Mouse (Mus musculus) adrenal gland, postnatal 10 days (tissue): Measurements from ENCODE around the gene Catsper1. TPM values are rescaled to one million over a fixed set of nuclear protein-coding genes. Genes with fewer than 3 reads are reported as not detected.
A peak's percentile ranks its signal among the peaks of the same experiment; 100 is the strongest.
"Not testable (repeated sequence)": the region's sequence is repeated elsewhere in the genome, so short reads cannot be mapped to it uniquely, and the experiment has no call there.

Experiments
- DNase-seq: peaks from one replicate; pipeline ENCODE4 v3.0.0; 2021; ENCODE audit warnings: mixed read lengths
- long read RNA-seq, 2 experiments: library from polyadenylated mRNA; stranded (forward); transcript quantifications; one replicate each; pipeline ENCODE4 v2.0.0; 2021
- total RNA-seq, 2 experiments: library from RNA; stranded (reverse); gene quantifications; 2 replicates each; pipeline ENCODE4 v1.2.3; 2021

The Catsper1 gene
- total RNA-seq, result not detected
- long read RNA-seq, experiment 1, result 0 reads
- long read RNA-seq, experiment 2, result 0 reads

DNA sequence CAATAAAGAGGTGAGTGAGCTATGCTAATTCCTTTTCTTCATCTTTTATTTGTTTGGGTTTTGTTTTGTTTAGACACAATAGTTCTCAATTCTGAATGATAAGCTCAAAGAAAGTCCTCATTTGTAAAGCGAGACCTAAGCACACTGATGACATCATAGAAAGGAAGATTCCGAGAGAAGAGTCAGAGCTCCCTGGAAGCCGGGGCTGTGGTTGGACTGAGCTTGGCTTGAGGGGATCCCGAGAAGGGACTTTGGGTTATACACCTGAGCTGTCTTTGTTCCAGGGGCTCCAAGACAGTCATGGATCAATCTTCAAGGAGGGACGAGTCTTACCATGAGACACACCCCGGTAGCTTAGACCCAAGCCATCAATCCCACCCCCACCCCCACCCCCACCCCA is at the start of gene Catsper1:
Gene Catsper1, plus strand, starts transcription at position 301 of the 400 bp plus-strand sequence.
- no peak for DNase-seq

DNA sequence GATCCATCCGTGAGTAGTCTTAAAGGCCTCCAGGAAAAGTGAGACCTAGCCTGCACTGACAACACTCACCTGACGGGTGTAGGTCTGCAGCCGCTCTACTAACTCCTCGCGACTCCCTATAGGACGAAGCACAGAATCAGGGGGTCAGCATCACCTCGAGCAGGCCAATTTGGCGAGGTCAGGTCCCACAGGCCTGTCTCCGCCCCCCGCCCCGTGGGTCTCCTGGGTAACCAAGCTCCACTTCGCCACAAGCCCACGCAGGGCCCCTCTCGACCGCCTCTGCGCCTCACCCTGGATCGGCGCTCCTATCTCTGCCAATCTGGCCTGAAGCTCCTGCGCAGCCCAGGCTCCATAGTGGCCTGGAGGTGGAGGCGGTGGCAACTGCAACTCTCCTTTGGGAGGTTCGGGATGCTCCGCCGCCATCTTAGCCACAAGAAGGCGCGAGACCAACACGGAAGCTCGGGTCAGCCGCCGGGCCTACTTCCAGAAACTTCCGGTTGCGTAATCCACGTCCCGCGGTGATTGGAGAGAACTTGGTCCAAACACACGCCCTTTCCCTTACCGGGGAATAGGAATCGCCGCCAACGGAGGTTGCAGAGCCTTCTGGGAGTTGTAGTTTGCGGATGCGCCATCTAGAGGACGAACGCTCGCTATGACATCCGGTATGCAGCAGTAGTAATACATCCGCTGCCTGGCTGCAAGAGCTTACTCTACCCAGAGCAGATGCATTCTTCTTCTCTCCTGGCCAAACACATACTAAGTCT is 40.4 kb upstream of the Catsper1 start, which contains the start of gene Sf3b2:
Gene Sf3b2, minus strand, starts transcription at position 484 of the 764 bp plus-strand sequence.
- peak; percentile 99 for DNase-seq

DNA sequence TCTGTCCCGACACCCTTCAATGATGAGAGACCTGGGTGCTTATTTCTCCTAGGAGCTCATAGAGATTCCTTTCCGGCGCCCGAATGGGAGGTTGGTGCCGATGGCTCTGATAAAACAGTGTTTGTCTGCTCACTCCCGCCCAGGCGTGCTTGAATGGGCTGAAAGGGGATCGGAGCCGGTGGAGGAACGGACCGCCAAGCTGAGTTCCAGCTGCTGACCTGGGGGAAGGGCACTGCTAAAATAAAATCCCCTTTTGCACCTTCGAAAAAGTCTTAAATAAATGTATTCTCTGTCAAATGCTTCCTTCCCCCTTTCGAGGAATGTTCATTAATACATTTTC is 39.8 kb upstream of the Catsper1 start:
- no peak for DNase-seq

DNA sequence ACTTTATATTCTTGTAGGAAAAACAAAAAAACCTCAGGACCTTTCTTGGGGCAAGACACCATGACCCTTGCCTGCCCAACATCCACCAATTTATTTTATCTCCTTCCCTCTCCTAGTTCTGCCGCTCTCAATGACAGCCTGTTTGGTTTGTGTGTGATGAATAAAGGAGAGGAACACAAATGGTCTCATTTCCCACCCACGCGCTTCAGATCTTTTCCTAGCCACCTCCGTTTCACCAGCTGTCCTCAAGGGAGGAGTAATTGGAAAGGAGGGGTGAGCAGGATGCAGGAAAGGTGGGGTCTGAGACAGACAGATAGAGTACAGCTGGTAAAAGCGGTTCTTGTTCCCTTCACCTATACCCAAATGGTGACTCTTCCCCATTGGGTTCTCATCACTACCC is 38.9 kb upstream of the Catsper1 start:
- DNase-seq, result no peak

DNA sequence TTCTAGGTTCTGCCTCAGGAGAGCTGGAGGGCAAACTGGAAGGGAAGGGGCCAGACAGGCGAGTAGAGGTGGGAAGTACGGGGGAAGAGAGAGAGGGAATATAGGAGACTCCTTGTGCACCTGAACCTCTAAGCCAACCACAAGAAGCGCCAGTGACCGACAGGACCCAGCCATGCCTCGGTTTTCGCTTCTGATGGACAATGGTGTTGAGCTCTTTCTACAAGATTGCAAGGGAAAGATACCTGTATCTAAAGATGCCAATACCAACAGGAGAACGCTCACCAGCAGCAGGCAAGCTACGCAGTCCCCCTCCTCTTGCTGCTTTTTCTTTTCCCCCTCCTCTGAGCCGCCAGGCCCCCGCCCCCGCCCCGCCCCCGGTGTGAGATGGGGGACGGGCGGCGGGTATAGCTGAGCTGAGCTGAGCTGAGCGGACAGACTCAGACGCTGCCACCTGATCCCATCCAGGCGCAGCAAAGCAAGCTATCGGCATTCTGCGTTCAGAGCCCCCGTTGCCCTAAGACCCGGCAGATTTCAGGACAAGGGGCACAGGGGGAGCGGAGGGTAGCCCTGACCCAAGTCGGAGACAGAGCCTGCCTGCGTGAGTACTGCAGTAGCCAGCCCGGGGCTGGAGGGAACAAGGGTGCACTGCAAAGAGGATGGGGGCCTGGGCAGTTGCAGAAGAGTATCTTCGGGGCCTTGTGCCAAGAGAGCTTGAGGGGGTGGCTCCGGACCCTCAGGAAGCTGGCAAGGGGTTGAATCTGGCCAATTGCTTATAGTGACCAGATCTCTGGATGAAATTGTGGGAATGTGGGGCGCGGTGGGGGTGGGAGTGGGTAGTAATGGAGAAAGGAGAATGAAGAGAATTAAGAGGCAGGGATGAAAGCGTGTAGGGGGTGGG is 37.4 kb upstream of the Catsper1 start, which contains the start of gene Gal3st3:
Gene Gal3st3, plus strand, starts transcription at position 429 of the 898 bp plus-strand sequence.
- DNase-seq, result no peak

DNA sequence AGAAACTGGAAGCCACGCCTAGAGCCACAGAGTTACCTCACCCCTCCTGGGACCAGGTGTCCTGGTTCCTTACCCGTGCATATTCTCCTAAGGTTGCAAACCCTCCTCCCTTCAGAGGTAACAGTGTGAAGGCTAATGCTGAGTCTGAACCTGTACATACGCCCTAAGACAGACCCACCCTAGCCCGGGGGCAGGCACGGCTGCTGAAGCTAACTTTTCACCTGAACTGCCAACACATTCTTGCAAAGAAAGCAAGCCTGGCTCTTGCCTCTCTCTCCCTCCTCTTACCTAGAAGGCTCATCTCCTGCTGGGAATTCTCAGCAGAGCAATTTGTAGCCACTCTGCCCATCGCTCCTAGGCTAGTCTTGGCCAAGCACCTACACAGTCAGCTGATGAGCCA is 35.0 kb upstream of the Catsper1 start:
- no peak for DNase-seq

DNA sequence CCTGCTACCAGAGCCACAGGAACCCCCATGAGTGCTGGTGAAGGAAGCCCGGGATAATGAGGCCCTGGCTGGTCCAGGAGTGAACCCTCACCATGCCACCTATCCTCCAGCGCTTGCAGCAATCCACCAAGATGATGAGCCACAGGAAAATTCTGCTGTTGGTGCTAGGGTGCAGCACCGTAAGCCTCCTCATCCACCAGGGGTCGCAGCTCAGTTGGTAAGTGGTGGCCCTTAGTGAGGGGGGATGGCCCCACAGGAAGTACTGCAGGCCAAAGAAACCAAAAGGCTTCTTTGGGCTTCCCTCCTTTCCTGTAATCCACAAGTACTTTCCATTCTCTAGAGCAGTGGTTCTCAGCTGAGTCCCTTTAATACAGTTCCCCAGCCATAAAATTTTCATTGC is 33.1 kb upstream of the Catsper1 start:
- DNase-seq, result peak; percentile 68

DNA sequence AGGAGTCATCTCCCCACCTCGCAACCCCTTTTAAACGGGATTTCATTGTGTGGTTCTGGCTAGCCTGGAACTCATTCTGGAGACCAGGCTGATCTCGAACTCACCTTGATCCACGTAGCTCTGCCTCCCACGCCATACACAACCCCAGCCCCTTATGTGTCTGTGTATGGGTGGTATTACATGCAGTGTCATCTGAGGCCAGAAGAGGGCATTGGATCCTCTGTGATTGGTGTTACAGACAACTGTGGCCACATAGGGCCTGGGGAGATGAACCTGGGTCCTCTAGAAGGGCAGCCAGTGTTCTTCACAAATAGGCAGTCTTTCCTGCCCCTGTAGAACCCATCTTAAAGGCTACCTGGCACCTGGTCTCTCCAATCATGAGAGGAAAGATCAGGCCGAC is 29.3 kb upstream of the Catsper1 start:
- DNase-seq, result no peak

DNA sequence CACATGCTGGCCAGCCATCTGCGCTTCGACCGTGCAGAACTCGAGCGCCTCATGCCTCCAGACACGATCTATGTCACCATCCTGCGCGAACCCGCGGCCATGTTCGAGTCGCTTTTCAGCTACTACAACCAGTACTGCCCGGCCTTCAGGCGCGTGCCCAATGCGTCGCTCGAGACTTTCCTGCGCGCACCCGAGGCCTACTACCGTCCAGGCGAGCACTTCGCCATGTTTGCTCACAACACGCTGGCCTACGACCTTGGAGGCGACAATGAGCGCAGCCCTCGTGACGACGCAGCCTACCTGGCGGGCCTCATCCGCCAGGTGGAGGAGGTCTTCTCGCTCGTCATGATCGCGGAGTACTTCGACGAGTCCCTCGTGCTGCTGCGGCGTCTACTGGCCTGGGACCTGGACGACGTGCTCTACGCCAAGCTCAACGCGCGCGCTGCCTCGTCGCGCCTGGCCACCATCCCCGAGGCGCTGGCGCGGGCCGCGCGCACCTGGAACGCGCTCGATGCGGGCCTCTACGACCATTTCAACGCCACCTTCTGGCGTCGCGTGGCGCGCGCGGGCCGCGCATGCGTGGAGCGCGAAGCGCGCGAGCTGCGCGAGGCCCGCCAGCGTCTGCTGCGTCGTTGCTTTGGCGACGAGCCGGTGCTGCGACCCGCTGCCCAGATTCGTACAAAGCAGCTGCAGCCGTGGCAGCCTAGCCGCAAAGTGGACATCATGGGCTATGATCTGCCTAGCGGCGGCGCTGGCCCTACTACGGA is 28.4 kb upstream of the Catsper1 start:
- no peak for DNase-seq

DNA sequence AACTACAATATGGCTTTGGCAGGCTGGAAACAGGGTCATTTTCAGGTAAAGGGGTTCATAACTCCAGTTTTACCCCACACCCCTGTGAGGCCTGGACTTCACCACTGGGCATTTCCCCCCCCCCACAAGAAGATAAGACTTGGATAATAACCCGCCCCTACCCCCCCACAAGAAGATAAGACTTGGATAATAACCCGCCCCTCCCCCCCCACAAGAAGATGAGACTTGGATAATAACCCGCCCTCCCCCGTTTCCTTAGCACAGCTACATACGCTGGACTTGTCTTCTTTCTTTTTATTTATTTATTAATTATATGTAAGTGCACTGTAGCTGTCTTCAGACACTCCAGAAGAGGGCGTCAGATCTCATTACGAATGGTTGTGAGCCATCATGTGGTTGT is 26.5 kb upstream of the Catsper1 start:
- no peak for DNase-seq

DNA sequence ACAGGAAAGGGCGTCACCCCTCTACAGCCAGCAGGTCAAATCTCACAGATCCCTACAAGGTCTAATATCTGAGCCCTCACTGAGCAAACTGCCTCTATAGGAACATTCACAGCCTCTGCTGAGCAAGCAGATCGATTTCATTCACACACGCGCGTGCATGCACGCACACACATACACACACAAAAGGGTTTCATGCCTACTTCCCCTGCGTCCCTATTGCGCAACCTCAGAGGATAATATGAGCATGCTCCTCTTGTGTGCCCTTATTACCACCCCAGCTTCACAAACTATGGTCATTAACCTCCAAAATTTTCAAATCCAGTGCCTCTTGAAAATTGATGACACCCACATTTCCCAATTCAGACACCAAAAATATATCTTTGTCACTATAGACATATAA is 22.4 kb upstream of the Catsper1 start:
- no peak for DNase-seq

DNA sequence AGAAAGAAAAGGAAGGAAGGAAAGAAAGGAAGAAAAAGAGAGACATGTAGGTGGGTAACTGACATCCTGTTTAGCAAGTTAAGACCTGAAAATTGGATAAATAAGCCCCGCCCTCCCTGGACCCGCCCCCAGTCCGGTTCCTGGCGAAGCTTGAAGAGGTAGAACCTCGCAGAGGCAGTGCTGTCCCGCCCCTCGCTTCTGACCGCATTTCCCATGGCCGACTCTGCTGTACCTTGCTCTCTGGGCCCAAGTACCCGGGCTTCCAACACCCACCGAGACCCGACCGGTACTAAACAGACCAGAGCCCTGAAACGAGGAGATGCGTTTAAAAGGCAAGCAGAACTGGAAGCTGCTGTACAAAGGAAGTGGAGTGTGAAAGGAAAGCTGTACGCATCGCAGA is 11.7 kb upstream of the Catsper1 start:
- DNase-seq, result no peak

DNA sequence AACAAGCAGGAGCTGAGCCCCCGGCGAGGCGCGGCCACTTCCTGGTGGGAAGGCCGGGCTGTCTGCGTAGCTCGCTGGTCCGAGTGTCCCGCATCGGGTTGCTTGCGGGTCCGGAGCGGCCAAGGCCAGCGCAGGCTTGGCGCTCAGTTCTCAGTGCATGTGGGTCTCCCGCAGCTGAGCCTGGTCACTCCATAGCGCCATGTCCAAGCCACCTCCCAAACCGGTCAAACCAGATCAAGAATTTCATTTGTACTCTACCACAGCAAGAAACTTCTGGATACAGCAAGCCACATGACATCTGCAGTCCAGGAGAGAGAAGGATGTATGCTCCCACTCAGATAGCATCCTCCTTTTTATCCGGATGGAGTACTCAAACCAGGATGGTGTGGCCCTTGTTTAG is 7.6 kb upstream of the Catsper1 start:
- no peak for DNase-seq

DNA sequence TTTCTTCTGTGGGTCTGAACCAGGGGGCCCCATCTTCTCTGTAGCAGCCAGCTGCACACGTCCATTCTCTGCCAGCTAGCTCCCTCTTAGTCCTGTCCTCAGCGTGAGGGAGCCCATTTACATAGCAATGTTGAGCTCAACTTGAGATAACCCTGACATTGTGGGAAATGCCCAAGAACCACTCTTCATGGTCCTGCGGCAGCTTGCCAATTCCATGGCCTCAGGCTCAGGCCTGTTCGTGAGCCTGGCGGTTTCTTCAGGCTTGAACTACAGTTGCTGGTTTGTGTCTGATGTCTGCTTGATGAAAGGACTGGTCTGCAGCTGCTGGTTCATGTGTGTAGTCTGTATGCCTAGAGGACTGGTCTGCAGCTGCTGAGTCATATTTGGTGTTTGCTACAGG is 800 bp upstream of the Catsper1 start:
- no peak for DNase-seq

DNA sequence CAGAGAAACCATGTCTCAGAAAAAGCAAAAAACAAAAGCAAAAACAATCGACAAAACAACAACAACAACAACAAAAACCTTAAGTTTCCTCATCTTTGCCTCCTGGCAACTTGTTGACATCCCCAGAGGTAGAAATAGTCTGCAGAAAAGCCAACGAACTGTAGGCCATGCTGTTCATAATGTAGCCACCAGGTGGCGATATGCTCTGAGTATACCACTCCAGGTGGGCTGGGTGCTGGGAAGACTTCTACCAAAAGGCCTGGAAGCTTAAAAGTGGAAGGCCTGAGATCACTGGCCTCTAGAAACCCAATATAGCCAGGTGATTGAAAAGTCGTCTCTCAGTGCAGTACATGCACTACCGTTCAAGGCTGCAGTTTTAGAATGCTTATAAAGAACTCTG is 2.4 kb downstream of the Catsper1 start:
- DNase-seq, result peak; percentile 88

DNA sequence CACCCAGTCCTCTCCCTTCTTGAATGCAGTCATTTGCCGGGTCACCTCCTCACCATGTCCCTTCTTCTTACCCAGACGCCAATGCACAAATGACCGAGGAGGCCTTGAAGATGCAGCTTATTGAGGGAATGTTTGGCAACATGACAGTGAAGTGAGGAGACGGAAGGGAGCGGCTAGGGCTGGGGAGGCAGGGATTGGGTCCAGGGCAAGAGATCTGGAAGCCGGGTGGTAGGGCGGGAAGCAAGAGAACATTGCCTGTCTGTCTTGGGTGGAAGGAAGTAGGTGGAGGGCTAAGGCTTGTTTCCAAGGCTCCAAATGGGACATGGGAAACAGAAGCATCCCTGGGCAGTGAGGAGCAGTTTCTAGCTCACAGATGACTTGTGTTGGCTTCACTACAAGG is 5.8 kb downstream of the Catsper1 start:
- DNase-seq, result no peak

DNA sequence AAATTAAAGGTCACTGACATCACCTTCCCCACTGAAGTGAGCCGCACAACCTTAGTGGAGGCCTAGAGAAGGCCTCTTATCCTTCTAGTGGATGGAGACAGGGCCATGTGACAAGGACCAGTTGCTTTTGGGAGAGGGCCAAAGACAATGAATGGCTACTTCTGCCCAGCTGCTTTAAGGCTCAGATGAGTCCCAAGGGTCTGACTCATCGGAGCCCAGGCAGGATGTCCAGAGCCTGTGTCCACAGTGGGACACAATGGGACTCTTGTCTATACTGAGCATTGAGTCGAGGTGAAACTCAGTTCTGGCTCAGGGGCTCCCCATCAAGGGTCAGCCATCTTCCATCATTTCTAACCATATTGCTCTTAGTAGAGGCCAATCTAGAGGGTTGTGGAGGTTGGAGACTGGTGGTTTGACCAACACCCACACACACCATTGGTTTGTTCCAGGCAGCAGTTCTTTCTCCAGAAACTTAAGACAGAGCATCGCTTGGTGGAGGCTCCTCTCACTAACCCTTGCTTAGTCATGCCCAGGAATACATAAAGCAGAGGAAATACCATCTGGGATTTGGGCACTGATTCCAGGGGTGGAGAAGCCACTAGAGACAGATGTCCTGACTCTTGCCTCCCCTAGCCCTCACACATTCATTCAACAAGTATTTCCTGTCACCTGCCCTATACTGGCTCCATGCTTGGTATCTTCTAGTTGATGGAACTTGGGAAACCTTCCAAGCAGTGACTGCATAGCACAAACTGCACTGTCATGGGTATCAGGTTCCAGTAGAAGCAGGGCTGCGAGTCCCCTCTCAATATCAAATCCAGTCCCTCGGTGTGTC is 10.0 kb downstream of the Catsper1 start:
- DNase-seq, result no peak

DNA sequence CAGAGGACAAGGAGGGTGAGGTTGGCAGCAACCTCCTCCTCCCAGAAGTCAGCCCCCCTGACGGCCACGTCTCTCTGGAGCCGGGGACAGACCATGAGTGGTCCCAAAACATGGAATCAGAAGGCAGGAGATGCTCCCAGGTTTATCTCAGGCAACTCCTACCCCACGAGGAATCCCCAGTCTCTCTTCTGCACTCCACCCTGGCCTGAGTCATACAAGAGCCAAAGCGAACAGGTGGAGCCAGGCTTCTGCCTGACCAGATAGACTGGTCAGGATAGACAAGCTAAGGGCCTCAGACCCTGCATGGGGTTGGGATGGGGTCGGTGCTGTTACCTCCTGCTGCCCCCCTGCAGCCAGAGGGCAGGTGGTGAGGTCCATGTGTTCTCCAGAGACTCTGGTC is 12.5 kb downstream of the Catsper1 start:
- DNase-seq, result no peak

DNA sequence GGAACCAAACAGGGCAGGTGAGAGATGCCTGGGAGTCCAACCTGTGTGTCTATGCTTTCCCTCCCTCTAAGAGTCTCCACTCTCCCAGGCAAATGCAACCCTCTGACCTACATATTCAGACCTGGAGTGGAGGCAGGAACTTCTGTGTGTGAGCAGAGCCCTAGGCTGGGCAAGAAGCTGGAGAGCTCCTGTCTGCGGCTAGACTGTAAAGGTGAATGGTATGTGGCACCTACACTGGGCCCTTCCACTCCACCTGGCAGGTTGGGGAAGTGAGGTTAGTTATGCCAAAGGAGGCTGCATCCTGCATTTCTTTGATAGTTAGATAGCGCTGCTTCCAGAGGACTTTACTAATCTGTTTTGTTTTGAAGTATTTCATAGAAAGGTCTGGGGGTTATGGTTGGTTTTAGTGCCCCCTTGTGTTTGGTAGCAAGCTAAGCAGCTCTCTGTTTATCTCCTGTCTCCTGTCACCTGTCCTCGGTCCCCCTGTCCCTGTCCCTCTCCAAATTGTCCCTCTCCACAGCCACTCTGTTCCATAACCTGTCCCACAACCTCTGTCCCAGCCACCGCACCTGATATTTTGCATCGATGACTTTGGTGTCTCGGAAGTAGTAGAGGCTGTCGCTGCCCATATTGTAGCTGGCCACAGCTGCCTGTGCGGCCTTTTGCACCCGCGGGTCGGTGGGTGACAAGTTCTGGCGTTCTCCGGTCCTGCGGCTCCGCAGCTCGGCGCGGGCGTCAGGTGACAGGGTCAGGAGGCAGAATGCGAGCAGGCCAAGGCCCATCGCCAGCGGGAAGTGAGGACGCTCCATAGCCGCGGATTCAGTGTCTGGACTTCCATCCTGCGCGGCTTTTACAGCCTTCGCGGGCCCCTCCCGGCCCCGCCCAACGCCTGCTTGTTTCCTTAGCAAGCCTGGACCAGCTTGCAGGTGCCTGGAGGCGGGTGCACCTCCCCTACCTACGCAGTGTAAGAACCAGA is 13.3 kb downstream of the Catsper1 start:
- DNase-seq, result no peak

DNA sequence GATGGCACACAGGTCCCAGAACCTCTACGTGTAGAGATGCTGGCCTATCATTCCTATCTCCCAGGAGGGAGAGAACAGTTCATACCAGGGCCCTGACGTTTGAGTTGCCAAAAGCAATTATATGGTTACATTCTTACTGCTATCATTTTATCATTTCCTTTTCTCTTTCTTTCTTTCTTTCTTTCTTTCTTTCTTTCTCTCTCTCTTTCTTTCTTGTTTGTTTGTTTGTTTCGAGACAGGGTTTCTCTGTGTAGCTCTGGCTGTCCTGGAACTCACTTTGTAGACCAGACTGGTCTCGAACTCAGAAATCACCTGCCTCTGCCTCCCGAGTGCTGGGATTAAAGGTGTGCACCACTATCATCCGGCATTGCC is 13.9 kb downstream of the Catsper1 start, which contains the start of gene Cst6:
Gene Cst6, minus strand, starts transcription at position 73 of the 372 bp plus-strand sequence.
- not testable (repeated sequence) for DNase-seq
